Mouse (Mus musculus) small intestine, adult 2 months (tissue): Measurements from ENCODE around the gene Fasl.

Experiments
- CTCF ChIP-seq: fragments of 200-500 bp; IDR thresholded peaks from 2 replicates; pipeline ENCODE4 v1.5.1; 2012; ENCODE audit warnings: low read depth, mild to moderate bottlenecking, control low read depth, inconsistent platforms, low read length, moderate library complexity, mixed read lengths; ENCODE audit not compliant: insufficient replicate concordance, insufficient read length; ENCODE audit errors: extremely low read depth
- POLR2A ChIP-seq: fragments of 200-500 bp; IDR thresholded peaks from 2 replicates; pipeline ENCODE4 v1.6.1; 2012; ENCODE audit warnings: low read depth, mild to moderate bottlenecking, control low read depth, inconsistent platforms, low read length, moderate library complexity

GRCm38 (mm10) chr1:161771293-161771692 lies 17.0 kb downstream of the Fasl start:
- TF ChIP-seq CTCF (no peak), POLR2A (no peak)
